Mouse (Mus musculus): ENCODE data around the gene Fosl1.

Fosl1 gene

DNA sequence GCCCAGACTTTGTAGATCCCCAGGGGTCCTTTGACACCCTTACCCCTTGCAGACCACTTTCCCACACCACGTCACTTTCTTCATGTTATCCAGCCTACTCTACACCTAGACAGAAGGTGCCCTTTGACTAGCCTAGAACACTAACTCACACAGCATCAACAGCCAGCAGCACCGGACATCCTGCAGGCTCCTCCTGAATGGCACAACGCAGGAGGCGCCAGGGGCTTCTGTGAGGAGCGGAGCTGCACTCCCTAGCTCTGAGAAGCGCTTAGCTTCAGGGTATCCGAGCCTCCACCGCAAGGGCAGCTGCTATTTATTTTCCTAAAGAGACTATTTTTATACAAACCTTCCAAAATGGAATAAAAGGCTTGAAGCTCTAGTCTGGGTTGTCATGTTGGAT lies 8.2 kb downstream of the Fosl1 start:
- CTCF ChIA-PET: no interaction called here

DNA sequence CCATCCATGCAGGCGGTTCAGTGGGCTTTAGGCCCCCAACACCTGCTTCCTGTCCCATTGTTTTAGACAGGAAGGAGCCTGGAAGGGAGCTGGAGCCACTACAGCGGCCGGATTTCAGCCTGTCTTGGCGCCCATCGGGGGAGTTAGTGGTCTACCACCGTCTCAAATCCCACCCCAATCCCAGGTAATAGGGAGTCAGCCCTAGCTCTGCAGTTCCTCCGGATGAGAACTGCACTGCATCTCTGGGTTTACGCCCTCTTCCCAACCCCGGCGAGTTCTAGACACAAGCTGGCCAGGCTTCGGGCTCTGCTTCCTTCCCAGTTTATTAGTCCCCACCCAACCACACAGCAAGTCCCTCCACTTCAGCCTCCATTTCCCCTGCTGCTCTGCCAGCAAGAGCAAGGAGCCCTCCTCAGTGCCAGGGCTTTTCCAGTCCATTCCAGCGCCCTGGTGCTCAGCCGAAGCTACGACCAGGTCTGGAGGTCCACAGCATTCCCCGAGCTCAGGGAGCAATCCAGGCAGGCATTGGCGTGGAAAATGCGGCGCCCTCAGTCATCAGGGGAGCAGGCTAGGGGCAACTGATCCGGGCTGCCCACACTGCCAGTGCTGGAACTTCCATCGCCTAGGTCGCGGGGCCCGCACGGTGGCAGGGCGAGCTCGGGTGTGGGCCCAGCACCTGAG lies 9.0 kb downstream of the Fosl1 start:
- CTCF ChIA-PET: interaction anchor here (0.6 to 0.7 kb wide), 2 partner anchors 21 to 22 kb away, joined by 3 to 4 read pairs; no protein-coding TSS in a partner anchor

DNA sequence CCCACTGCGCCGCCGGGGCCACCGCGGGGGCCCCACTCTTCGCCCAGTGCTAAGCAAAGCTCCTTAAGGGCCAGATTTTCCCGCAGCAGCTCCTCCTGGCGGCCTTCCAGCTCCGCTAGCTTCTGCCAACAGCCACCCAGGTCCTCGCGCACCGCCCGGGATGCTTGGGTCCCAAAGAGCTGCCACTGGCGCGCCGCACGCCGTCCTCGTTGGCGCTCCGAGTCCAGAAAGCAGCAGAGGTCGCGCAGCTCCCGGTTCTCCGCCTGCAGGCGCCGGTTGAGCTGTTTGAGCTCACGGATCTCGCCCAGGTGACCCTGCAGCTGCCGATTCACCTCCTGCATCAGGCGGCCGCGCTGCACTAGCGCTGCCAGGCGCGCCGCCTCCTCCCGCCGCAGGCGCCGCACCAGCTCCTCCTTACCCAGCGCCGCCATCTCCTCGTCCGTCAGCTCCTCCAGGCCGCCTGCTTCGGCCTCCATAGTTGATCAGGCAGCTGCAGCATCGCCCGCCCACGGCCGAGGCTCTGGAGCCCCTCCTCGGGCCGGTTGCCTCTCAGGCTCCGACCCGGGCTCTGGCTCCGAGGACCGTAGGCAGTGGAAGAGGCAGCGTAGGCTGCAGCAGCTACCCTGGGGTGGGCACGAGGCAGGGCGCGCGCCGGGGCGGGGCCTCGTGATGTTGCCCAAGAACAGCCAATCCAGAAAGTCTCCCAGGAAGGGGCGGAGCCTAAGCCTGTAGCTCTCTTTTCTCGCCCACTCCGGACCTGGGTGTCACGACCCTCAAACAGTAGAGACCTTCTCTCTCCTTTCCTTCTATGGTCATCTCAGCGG lies 9.8 kb downstream of the Fosl1 start:
- CTCF ChIA-PET: interaction anchor here (0.7 kb wide), 1 partner anchor 23 kb away, joined by 3 read pairs; no protein-coding TSS in a partner anchor

DNA sequence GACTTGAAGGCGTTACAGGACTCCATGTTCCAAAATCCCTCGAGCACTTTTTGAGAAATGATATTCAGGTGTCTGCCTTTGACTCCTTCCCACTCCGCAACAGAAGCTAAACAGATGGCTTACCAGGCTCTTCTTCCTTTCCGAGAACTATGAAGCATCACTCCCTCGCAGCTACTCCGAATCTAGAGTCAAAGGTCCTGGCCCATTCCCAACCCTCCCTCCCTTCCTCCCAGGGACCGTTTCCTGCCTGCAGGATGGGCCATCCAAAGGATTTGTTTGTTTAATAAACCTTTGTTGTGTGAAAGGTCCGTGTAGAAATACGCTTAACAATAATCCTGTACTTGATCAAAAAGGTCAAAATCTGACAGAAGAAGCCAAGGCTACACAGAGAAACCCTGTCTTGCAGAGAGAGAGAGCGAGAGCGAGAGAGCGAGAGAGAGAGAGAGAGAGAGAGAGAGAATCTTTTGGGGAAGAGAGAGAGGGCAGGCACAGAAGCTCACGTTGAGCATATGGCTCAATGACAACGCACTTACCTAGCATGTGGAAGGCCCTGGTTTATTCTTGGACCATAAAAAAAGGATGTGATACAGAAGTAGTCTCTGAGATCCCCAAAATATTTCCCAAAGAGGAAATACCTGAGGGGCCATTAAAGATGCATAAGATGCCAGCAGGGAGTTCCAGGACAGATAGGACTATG lies 10.5 kb downstream of the Fosl1 start, which contains the start of gene Ccdc85b:
Ccdc85b (minus strand) TSS at position 149 of the 697 bp plus-strand sequence.
- CTCF ChIA-PET: interaction anchor here (1.6 kb wide), 1 partner anchor 30 kb away, joined by 3 read pairs; the partner anchor contains the start of gene Mus81

DNA sequence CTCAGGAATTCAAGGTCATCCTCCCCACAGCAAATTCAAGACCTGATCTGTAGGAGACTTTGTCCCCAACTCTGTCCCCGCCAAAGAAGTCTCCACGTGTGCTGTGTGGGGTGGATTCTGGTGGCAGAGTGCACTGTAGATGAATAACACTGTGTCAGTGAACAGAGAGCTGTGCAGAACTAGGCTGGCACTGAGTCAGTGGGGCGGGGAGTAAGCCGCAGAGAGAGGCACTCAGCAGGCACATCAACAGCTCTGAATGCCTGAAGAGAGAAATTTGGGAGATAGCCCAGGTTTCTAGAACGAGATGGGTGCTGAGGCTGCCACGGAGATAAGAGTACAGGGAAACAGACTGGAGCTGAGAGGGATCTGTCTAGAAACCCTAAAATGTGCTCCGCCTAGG lies 11.7 kb downstream of the Fosl1 start:
- CTCF ChIA-PET: interaction anchor here (0.6 to 1.6 kb wide), 2 partner anchors 13 to 29 kb away, joined by 3 to 8 read pairs; partner anchors contain the start of gene Mus81

- CTCF ChIA-PET: no interaction called here
Measured at GRCm38 (mm10) chr19:5459896-5460295, 12.5 kb downstream of the Fosl1 start.

GRCm38 (mm10) chr19:5460465-5460911 lies 13.1 kb downstream of the Fosl1 start, which contains the start of gene Fibp:
TSS of gene Fibp (plus strand) at chr19:5460615.
- CTCF ChIA-PET: no interaction called here

- CTCF ChIA-PET: no interaction called here
Measured at GRCm38 (mm10) chr19:5461411-5461810, 14.1 kb downstream of the Fosl1 start.

DNA sequence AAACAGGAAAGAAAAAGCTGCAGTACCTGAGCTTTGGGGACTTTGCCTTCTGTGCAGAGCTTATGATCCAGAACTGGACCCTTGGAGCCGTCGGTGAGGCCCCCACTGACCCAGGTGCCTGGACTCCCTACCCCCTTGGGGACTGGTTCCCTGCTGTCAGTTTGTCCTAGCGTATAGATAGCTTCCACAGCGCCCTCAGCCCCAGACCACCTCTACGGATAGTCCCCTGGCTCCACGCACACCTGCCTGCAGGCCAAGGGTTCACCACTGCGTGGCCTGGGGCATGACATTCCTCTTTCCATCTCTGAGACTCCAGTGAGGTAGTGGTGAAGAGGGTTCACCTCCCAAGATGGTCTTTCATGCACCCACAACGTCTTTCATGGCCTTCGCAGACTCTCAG lies 15.9 kb downstream of the Fosl1 start:
- CTCF ChIA-PET: interaction anchor here (1.0 to 1.5 kb wide), 2 partner anchors 12 to 30 kb away, joined by 3 to 4 read pairs; no protein-coding TSS in a partner anchor

DNA sequence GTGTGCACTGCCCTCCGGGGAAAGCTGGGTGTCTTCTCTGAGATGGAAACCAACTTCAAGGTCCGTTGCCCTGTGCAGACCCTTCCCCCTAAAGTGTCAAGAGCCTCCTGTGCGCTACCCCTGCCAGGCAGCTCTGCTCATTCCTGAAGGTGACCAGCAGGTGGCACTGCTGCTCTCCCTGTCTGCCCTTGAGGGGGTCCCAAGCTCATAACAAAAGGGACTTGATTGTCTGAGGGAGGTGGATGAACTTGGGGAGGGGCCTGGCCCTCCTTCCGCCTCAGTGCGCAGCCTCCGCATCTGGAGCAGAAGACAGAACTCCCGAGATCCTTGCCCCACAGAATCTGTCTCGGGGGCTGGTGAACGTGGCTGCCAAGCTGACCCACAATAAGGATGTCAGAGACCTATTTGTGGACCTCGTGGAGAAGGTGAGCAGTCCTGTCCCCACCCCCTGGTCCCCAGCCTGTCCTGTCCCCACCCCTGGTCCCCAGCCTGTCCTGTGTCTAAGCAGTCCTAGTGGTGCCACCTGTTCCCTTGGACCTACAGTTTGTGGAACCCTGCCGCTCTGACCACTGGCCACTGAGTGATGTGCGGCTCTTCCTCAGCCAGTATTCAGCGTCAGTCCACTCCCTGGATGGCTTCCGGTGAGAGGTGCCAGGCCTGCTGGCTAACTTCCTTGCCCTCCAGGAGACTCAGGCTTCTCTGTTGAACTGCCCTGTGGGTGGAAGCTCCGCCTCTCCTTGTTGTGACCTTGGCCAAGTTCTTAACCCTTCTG lies 16.6 kb downstream of the Fosl1 start:
- CTCF ChIA-PET: interaction anchor here (1.0 to 1.5 kb wide), 4 partner anchors 11 to 170 kb away, joined by 3 to 5 read pairs (median 4); no protein-coding TSS in a partner anchor

- CTCF ChIA-PET: interaction anchor here (1.0 kb wide), 2 partner anchors 22 to 171 kb away, joined by 4 to 5 read pairs; no protein-coding TSS in a partner anchor
Measured at GRCm38 (mm10) chr19:5465037-5465436, 17.7 kb downstream of the Fosl1 start.

GRCm38 (mm10) chr19:5466916-5467500 lies 19.7 kb downstream of the Fosl1 start:
- CTCF ChIA-PET: no interaction called here

DNA sequence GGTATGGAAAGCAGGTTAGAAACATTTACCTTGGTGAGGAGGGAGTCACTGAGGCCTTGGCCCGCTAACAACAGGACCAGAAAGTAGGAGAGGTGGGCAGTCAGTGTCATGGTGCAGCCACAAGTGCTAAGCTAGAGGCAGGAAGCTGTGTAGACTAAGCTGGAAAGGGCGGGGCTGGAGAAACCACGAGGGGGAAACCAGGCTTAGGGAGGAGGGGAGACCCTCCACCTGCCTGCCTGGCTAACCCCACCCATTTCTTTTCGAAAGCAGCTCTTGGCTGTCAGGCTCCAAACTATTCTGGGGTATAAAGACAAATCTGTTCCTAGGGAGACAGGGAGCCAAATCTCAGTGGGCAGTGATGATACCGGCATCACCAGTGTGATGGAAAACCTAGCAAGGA lies 21.0 kb downstream of the Fosl1 start, which contains the start of gene Ctsw:
Ctsw (minus strand) TSS at position 134 of the 400 bp plus-strand sequence.
- CTCF ChIA-PET: no interaction called here

DNA sequence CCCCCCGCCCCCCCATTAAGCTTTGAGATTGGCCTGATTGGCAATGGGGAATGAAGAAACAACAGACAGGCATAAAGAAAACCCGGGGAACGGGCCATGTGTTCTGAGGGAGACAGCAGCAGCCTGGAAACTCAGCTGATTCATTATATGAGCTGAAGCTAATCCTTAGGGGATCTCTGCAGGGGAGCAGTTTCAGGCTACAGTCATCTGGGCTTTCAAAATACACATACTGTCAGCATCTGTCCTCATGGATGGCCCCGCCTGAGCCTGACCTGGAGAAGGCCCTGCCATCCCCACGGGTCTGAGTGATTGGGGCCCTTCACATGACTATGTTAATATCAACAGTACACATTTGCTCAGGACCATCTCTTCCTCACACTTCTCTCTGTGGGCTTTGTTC lies 24.5 kb downstream of the Fosl1 start:
- CTCF ChIA-PET: interaction anchor here (0.6 to 0.7 kb wide), 4 partner anchors 13 to 1187 kb away, joined by 3 to 8 read pairs (median 6); partner anchors contain the start of gene Fosl1

- CTCF ChIA-PET: interaction anchor here (1.6 kb wide), 1 partner anchor 15 kb away, joined by 4 read pairs; the partner anchor contains the start of gene Mus81
Measured at GRCm38 (mm10) chr19:5472857-5473256, 25.5 kb downstream of the Fosl1 start.

DNA sequence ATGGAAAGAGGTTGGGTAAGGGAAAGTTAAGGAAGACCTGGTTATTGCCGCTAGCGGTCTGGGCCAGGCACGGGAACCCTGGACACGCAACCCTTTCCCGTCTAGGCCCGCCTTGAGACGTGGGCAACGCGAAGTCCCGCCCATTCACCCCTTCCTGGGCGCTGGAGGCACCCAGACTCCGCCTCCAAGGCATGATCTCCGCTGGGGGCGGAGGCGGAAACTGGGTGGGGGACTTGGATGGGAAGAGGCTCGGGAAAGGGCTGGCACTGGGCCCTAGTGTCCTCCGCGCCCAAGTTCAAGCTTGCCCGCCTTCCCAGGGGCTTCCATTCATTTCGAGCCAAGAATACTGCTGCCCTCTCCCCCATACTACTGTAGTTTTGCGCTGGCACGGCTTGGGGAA lies 26.4 kb downstream of the Fosl1 start, which contains the start of gene Efemp2:
Efemp2 (plus strand) TSS at position 235 of the 400 bp plus-strand sequence.
- CTCF ChIA-PET: interaction anchor here (1.6 kb wide), 1 partner anchor 14 kb away, joined by 4 read pairs; the partner anchor contains the start of gene Mus81

- CTCF ChIA-PET: interaction anchor here (1.6 kb wide), 1 partner anchor 13 kb away, joined by 4 read pairs; the partner anchor contains the start of gene Mus81
Measured at GRCm38 (mm10) chr19:5474281-5475068, 27.1 kb downstream of the Fosl1 start.

GRCm38 (mm10) chr19:5475069-5475714 lies 27.8 kb downstream of the Fosl1 start:
- CTCF ChIA-PET: interaction anchor here (0.6 to 0.9 kb wide), 2 partner anchors 11 to 88 kb away, joined by 3 to 6 read pairs; no protein-coding TSS in a partner anchor

All from spleen, embryonic (tissue).